Mouse (Mus musculus) testis, adult 2 months (tissue): ENCODE data around the gene Pip5k1b.

Experiments used
- CTCF ChIP-seq: fragments of 200-500 bp; IDR thresholded peaks from 2 replicates; pipeline ENCODE4 v1.5.1; 2012; ENCODE audit warnings: low read depth, mild to moderate bottlenecking, inconsistent platforms, low read length, moderate library complexity; ENCODE audit not compliant: control insufficient read depth, insufficient read depth, insufficient replicate concordance
- POLR2A ChIP-seq: fragments of 200-500 bp; IDR thresholded peaks from 2 replicates; pipeline ENCODE4 v1.6.1; 2012; ENCODE audit warnings: low read depth, mild to moderate bottlenecking, inconsistent platforms, low read length, moderate library complexity; ENCODE audit not compliant: control insufficient read depth

- TF ChIP-seq CTCF = no peak
- no peak for TF ChIP-seq POLR2A
Observed at GRCm38 (mm10) chr19:24451626-24452025, 104.0 kb downstream of the Pip5k1b start.
